Mouse (Mus musculus) C2C12 (cell line): ENCODE measurements at regions not wholly inside any gene's neighbourhood (a gene's known extent, or its start where the extent isn't known, plus 50 kb on each side); places are given as distances from the start of the nearest gene placed in this dataset.

Source experiments
- H3K27me3 ChIP-seq: one replicate; pipeline ENCODE4 v1.6.1; 2011; ENCODE audit not compliant: control insufficient read depth, insufficient read depth, insufficient read length
- H3K36me3 ChIP-seq: one replicate; pipeline ENCODE4 v1.6.1; 2011; ENCODE audit not compliant: control insufficient read depth, insufficient read depth
- H3K4me3 ChIP-seq: one replicate; pipeline ENCODE4 v1.5.1; 2011; ENCODE audit warnings: mild to moderate bottlenecking, control low read depth; ENCODE audit not compliant: poor library complexity, insufficient read depth, severe bottlenecking
- H3K79me2 ChIP-seq: one replicate; pipeline ENCODE4 v1.6.1; 2011; ENCODE audit not compliant: control insufficient read depth, insufficient read depth
- H3K79me3 ChIP-seq: one replicate; pipeline ENCODE4 v1.6.1; 2011; ENCODE audit warnings: low read depth, control low read depth
- H3ac ChIP-seq: one replicate; pipeline ENCODE3; 2011; ENCODE audit warnings: low read depth; ENCODE audit not compliant: control insufficient read depth, insufficient read length
- CEBPB ChIP-seq: IDR thresholded peaks from one replicate; pipeline ENCODE4 v1.6.1; 2011; ENCODE audit warnings: low read depth, mild to moderate bottlenecking, control low read depth, moderate library complexity
- CTCF ChIP-seq: IDR thresholded peaks from one replicate; pipeline ENCODE4 v1.5.1; 2011; ENCODE audit not compliant: control insufficient read depth, insufficient read depth, insufficient read length
- FOSL1 ChIP-seq: IDR thresholded peaks from one replicate; pipeline ENCODE4 v1.8.0; 2011; ENCODE audit warnings: mild to moderate bottlenecking, low read length; ENCODE audit not compliant: poor library complexity, insufficient read depth, severe bottlenecking
- MAX ChIP-seq: IDR thresholded peaks from one replicate; pipeline ENCODE4 v1.6.1; 2011; ENCODE audit warnings: mild to moderate bottlenecking, control low read depth
- MYOD1 ChIP-seq: IDR thresholded peaks from one replicate; pipeline ENCODE4 v1.6.1; 2011; ENCODE audit warnings: low read depth; ENCODE audit not compliant: control insufficient read depth, insufficient read length
- MYOG ChIP-seq: IDR thresholded peaks from one replicate; pipeline ENCODE4 v1.6.1; 2011; ENCODE audit not compliant: control insufficient read depth, insufficient read length; ENCODE audit errors: extremely low read depth
- USF1 ChIP-seq: IDR thresholded peaks from one replicate; pipeline ENCODE4 v1.6.1; 2011; ENCODE audit warnings: low read depth, mild to moderate bottlenecking, control low read depth, moderate library complexity

GRCm38 (mm10) chr3:128087163-128087562, 191.0 kb upstream of the Fam241a start:
- H3K36me3 ChIP-seq = no peaks in the 10 kb centered on the region
- no peaks in the 10 kb centered on the region for H3K79me2 ChIP-seq
- TF ChIP-seq CTCF = no peak
- TF ChIP-seq MYOD1 = no peak
- TF ChIP-seq MYOG = no peak
- TF ChIP-seq MAX = no peak
- TF ChIP-seq FOSL1 = no peak
- TF ChIP-seq CEBPB = no peak
- TF ChIP-seq USF1 = no peak
- no peak overlapping the region for H3K4me3 ChIP-seq
- H3K79me3 ChIP-seq = no peaks in the 10 kb centered on the region
- H3K27me3 ChIP-seq = no peaks in the 10 kb centered on the region
- H3ac ChIP-seq = no peak overlapping the region

GRCm38 (mm10) chr3:128082463-128082862, 186.3 kb upstream of the Fam241a start:
- no peaks in the 10 kb centered on the region for H3K36me3 ChIP-seq
- no peak overlapping the region for H3ac ChIP-seq
- no peak overlapping the region for H3K4me3 ChIP-seq
- no peaks in the 10 kb centered on the region for H3K79me2 ChIP-seq
- no peak for TF ChIP-seq MAX
- no peak for TF ChIP-seq CTCF
- no peak for TF ChIP-seq FOSL1
- TF ChIP-seq MYOG = no peak
- H3K27me3 ChIP-seq = no peaks in the 10 kb centered on the region
- no peaks in the 10 kb centered on the region for H3K79me3 ChIP-seq

- no peak overlapping the region for H3K4me3 ChIP-seq
- TF ChIP-seq MYOG (no peak), CEBPB (no peak), MAX (no peak), CTCF (no peak), MYOD1 (no peak), USF1 (no peak), FOSL1 (no peak)
- H3K36me3 ChIP-seq = no peaks in the 10 kb centered on the region
- no peaks in the 10 kb centered on the region for H3K27me3 ChIP-seq
- no peaks in the 10 kb centered on the region for H3K79me3 ChIP-seq
- no peaks in the 10 kb centered on the region for H3K79me2 ChIP-seq
- H3ac ChIP-seq = no peak overlapping the region
These were observed 185.3 kb upstream of the Fam241a start for GRCm38 (mm10) chr3:128081430-128081829.

- Histone ChIP-seq H3K79me2 (no peaks in the 10 kb centered on the region), H3K27me3 (no peaks in the 10 kb centered on the region), H3K79me3 (no peaks in the 10 kb centered on the region), H3K4me3 (no peak overlapping the region), H3ac (no peak overlapping the region), H3K36me3 (no peaks in the 10 kb centered on the region)
- TF ChIP-seq MYOD1 = no peak
- no peak for TF ChIP-seq MYOG
These were observed 171.7 kb upstream of the Fam241a start for GRCm38 (mm10) chr3:128067861-128068260.

GRCm38 (mm10) chr3:128054031-128054430, 157.9 kb upstream of the Fam241a start:
- H3K79me3 ChIP-seq = no peaks in the 10 kb centered on the region
- TF ChIP-seq MAX (no peak), FOSL1 (no peak), USF1 (no peak), CTCF (no peak), MYOG (no peak), MYOD1 (no peak), CEBPB (no peak)
- H3K27me3 ChIP-seq = no peaks in the 10 kb centered on the region
- H3K4me3 ChIP-seq = no peak overlapping the region
- no peaks in the 10 kb centered on the region for H3K36me3 ChIP-seq
- H3ac ChIP-seq = no peak overlapping the region
- H3K79me2 ChIP-seq = no peaks in the 10 kb centered on the region

- no peaks in the 10 kb centered on the region for H3K27me3 ChIP-seq
- H3K4me3 ChIP-seq = no peak overlapping the region
- no peak for TF ChIP-seq USF1
- no peak for TF ChIP-seq CTCF
- no peak for TF ChIP-seq CEBPB
- no peak for TF ChIP-seq MYOD1
- no peak for TF ChIP-seq MAX
- no peak for TF ChIP-seq MYOG
- no peaks in the 10 kb centered on the region for H3K79me2 ChIP-seq
- no peaks in the 10 kb centered on the region for H3K36me3 ChIP-seq
- no peaks in the 10 kb centered on the region for H3K79me3 ChIP-seq
- no peak overlapping the region for H3ac ChIP-seq
These were observed 147.6 kb upstream of the Fam241a start for GRCm38 (mm10) chr3:128043709-128044108.
